Mouse (Mus musculus): Measurements from ENCODE around the gene Pde6h.
A peak's percentile ranks its signal among the peaks of the same experiment; 100 is the strongest.

Pde6h gene

GRCm38 (mm10) chr6:136913384-136914126 lies 10.1 kb upstream of the Pde6h start:
- DNase-seq, result no peak

- DNase-seq, result no peak
These were observed 9.4 kb upstream of the Pde6h start for GRCm38 (mm10) chr6:136914234-136914633.

GRCm38 (mm10) chr6:136915721-136916395 lies 7.8 kb upstream of the Pde6h start:
- DNase-seq, result no peak

GRCm38 (mm10) chr6:136917885-136918284 lies 5.7 kb upstream of the Pde6h start:
- no peak for DNase-seq

- DNase-seq, result peak; percentile 66
These were observed 3.0 kb upstream of the Pde6h start for GRCm38 (mm10) chr6:136920320-136921257.

GRCm38 (mm10) chr6:136921601-136922000 lies 2.0 kb upstream of the Pde6h start:
- DNase-seq, result peak; percentile 60

GRCm38 (mm10) chr6:136922080-136922479 lies 1.6 kb upstream of the Pde6h start, which contains the start of gene Erp27:
Erp27 (minus strand) TSS chr6:136922180.
- no peak for DNase-seq

- no peak for DNase-seq
These were observed 761 bp upstream of the Pde6h start for GRCm38 (mm10) chr6:136922871-136923270.

GRCm38 (mm10) chr6:136925049-136925448 lies 1.4 kb downstream of the Pde6h start:
- no peak for DNase-seq

DNA sequence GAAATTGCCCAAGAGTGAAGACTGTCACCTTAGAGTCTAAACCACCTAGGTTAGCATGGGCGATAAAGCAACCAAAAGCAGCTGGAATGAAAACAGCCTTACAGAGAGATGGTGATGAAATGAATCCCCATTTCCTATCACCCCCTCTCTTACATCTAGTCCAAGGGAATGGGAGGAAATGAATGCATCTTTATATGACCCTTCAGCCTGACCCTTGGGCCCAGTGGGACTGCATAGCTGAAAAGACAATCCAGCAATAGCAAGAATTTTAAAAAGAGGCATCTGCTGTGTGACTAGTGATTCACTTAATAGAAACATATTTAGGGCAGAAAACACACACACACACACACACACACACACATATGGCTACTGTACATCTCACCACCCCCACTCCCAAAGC lies 4.0 kb downstream of the Pde6h start:
- no peak for DNase-seq

GRCm38 (mm10) chr6:136930677-136931076 lies 7.0 kb downstream of the Pde6h start:
- no peak for DNase-seq

DNA sequence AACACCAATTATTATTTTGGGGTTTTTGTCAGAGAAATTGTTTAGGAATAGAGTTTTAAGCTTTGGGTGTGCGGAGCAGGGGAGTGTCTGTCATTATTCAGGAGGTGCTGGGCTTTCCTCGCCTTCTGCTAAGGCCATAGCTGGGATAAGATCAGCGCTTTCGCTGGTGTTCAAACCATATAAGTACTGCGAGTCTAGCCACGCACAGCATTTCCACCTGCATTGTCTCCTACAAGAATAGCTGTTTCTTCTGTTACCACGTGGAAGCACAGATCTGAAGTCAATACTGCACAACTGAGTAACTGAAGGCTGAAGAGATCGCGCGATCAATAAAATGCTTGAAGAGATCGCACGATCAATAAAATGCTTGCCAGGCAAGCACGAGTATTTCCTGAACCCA lies 7.6 kb downstream of the Pde6h start:
- DNase-seq, result no peak

- no peak for DNase-seq
These were observed 10.4 kb downstream of the Pde6h start for GRCm38 (mm10) chr6:136934068-136934467.

GRCm38 (mm10) chr6:136935233-136935632 lies 11.6 kb downstream of the Pde6h start:
- no peak for DNase-seq

- DNase-seq, result no peak
These were observed 12.7 kb downstream of the Pde6h start for GRCm38 (mm10) chr6:136936361-136936760.

DNA sequence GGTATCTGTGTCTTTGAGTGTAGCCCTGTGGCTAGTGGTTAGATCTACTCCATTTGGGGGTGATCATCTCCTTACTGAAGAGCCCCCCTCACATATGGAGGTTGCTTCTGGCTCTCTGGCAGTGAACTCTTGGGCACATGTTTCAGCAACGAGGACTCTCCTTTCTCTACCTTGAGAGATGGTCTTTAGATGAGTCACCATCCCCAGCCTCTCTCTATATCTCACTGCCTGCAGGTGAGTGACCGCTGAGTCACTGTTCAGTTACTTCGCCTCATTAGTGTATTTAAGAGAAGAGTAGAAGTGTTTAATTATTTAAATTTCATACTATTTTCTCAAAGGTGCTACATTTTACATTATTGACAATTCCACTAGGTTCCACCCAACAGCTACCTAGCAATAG lies 13.5 kb downstream of the Pde6h start:
- DNase-seq, result no peak

DNA sequence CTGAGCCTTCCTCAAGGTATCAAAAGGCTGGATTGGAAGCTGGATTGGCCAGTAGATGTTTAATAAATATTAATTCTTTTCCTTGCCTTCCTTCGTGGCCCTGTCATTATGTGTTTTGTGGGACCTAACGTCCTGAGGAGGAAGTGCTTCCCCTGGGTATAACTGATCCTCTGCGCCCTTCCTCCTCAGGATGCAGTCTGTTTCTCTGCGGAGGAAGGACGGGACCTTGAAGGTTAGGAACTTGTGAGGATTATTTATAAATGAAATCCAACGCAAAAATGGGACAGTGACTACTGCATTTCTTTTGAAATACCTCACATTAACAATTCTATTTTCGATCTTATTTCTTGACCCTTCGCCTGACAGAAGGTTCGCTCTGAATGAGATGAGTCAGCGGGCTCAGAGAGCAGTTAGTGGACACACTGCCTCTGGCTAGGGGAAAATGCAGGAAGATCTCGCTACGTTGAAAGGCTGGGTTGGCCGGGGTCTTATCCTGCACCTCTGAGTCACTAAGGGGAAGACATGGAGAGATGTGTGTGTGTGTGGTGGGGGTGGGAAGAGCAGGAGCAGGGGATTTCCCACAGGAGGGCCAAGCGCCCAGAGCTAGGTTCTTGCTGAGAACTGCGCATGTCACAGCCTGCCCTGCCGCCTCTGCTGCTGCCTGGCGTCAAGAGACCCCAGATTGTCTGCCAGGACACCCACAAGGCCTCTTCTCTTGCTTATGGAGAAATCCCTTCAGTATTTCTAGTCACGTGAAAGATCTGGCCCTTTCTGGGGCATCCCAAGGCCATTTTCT lies 14.9 kb downstream of the Pde6h start:
- DNase-seq, result no peak

DNA sequence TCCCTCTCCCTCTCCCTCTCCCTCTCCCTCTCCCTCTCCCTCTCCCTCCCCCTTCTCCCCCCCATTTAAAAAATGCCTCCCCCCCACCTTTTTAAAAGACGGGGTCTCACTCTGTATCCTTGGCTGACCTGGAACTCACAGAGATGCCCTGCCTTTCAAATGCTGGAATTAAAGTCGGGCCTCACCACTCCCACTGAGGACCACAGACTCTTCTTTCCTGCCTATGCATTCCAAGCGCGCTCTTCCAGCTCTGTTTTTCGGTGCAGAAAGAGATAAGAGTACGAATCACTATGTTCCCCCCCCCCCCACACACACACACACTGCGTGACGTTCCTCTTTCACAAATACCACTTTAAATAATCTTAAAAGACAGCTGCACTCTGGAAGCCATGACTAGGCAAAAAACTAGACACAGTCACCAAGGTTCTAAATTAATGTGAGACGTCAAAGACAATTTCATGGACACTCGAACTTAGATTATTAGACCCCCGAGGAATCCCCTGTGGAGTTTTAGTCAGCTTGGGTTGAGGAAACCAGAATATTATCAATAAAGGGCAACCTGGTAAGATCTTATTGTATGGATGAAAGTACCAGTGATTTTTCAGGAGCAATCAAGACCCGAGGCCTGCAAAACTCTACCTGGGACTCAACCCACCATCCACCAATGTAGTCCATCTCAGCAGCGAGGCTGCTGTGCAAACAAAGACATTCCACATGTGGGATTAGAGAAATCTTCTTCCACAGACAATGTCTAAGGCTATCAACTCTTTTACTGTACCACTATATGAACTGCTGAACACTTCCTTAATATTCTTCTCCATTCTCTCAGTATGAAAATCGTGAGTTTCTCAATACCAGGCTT lies 15.9 kb downstream of the Pde6h start:
- no peak for DNase-seq

GRCm38 (mm10) chr6:136940188-136940960 lies 16.7 kb downstream of the Pde6h start:
- DNase-seq, result no peak

Measured in layer of hippocampus, adult 9-11 months (tissue).